Mouse (Mus musculus) liver, embryonic 12.5 days (tissue): ENCODE data around the gene Gdf11. TPM values are rescaled to one million over a fixed set of nuclear protein-coding genes. Genes with fewer than 3 reads are reported as not detected.

ENCODE experiments used
- ATAC-seq: fragments of 200-750 bp; cut with Nextera tagmentation; 2 replicates; pipeline ENCODE4 v1.8.0; 2017; ENCODE audit warnings: moderate number of reproducible peaks, mild to moderate bottlenecking, moderate library complexity
- H3K27ac ChIP-seq: fragments of 300-500 bp; sonication (generic); 2 replicates; pipeline ENCODE4 v1.5.1; 2016; ENCODE audit warnings: mild to moderate bottlenecking
- H3K27me3 ChIP-seq: fragments of 300-500 bp; sonication (generic); replicated peaks from 2 replicates; pipeline ENCODE4 v1.6.1; 2016; ENCODE audit warnings: mild to moderate bottlenecking, moderate library complexity
- H3K36me3 ChIP-seq: fragments of 300-500 bp; sonication (generic); 2 replicates; pipeline ENCODE4 v1.6.1; 2016; ENCODE audit warnings: mild to moderate bottlenecking, moderate library complexity
- H3K4me1 ChIP-seq: fragments of 300-500 bp; sonication (generic); 2 replicates; pipeline ENCODE4 v1.6.1; 2016
- H3K4me2 ChIP-seq: fragments of 300-500 bp; sonication (generic); 2 replicates; pipeline ENCODE4 v1.6.1; 2016; ENCODE audit warnings: mild to moderate bottlenecking, moderate library complexity
- H3K4me3 ChIP-seq: fragments of 300-500 bp; sonication (generic); 2 replicates; pipeline ENCODE4 v1.5.1; 2016; ENCODE audit warnings: mild to moderate bottlenecking, moderate library complexity
- H3K9ac ChIP-seq: fragments of 300-500 bp; sonication (generic); 2 replicates; pipeline ENCODE4 v1.6.1; 2016; ENCODE audit warnings: mild to moderate bottlenecking, moderate library complexity
- H3K9me3 ChIP-seq: fragments of 300-500 bp; sonication (generic); replicated peaks from 2 replicates; pipeline ENCODE4 v1.6.1; 2016; ENCODE audit warnings: mild to moderate bottlenecking, moderate library complexity
- WGBS: fragments of 180-500 bp; shearing (Covaris S2); methylation state at CpG from one replicate; pipeline ENCODE4 v1.1.7; 2016; ENCODE audit not compliant: insufficient replicate concordance; 5-methylcytosine and 5-hydroxymethylcytosine counted together
- polyA plus RNA-seq: library from polyadenylated mRNA; unstranded; fragments of >200 nt; fragmentation: Nextera tagmentation; extraction: Ambion mirVana; gene quantifications from 2 replicates; pipeline ENCODE4 v1.2.1, GENCODE M21; 2016

Gene Gdf11
- polyA plus RNA-seq, 1 experiment from 2014 or later: 1.9 TPM

DNA sequence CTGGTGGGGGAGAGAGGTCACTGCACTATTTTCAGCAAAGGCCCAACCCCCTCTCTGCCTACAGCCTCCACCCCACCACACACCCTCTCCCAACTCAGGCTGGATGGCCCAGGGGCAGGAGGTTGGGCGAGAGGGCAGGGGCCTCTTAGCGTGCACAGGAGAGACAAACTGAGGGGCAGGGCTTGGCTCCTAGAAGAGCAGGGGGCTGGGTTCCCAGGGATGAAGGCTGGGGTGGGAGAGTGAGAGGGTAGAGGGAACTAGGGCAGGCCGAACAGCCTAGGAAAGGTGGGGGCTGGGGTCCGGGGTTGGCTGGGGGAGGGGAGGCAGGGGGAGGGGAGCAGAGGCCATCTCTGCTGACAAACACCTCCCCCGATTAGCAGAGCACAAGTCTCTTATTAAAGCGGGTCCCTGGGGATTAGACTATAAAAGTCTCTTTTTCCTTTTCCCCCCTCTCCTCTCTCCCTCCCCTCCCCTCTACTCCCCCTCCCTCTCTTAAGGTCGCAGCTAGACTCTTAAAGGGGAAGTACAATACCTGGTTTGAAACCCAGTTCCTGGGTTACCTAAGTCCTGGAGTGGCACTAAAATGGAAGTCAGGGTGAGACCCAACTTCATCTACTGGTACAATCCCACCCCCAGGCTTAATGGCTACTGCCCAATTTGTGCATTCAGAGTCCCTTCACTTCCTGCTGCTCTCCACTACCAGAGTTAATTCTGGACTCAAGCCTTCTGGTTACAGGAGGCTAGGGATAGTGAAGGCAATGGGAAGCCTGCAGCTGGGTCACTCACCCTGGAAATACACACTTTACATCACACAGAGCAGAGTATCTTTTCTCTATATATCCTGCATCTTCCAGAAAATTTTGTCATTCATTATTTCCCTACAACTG is 2.3 kb downstream of the Gdf11 start:
- Histone ChIP-seq H3K4me2 (peak overlapping the region; percentile 80), H3K4me1 (peaks cover 44% of the 10 kb centered on the region), H3K4me3 (peak overlapping the region; percentile 20), H3K9me3 (no peaks in the 10 kb centered on the region), H3K27ac (peak overlapping the region; percentile 27; the same call in 1 of the 2 replicates), H3K27me3 (peaks cover 66% of the 10 kb centered on the region), H3K9ac (0 out of 2 replicates have a peak overlapping the region, but pooled peaks have one; percentile 1), H3K36me3 (no peaks in the 10 kb centered on the region)
- WGBS: 5% methylated on average over 5 of the region's 7 CpGs
- peak; percentile 76 for ATAC-seq

DNA sequence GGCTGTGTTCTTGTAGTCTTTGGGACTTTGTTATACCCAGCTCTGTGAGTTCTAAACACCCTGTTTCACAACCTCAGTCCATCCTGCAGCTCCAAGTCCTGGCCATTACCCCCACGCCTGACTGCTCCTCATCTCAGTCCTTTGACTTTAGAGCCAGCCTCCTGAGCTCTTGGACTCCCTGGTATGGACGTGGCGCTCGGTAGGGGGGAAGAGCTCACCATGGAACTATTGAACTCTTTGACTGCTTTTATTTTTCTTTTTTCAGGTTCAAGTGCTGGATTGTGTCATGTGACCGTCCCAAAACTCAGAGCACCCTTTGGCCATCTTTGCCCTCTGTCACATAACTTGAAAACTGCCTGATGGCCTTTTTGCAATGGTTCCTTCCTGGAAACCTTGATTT is 9.5 kb downstream of the Gdf11 start:
- no peak for ATAC-seq
- 69% methylated on average over 5 of the region's 5 CpGs for WGBS
- Histone ChIP-seq H3K4me2 (no peak overlapping the region), H3K27ac (no peak overlapping the region), H3K9me3 (no peaks in the 10 kb centered on the region), H3K4me1 (peaks cover 15% of the 10 kb centered on the region), H3K27me3 (no peaks in the 10 kb centered on the region), H3K9ac (no peak overlapping the region), H3K36me3 (peaks cover 22% of the 10 kb centered on the region), H3K4me3 (no peak overlapping the region)

DNA sequence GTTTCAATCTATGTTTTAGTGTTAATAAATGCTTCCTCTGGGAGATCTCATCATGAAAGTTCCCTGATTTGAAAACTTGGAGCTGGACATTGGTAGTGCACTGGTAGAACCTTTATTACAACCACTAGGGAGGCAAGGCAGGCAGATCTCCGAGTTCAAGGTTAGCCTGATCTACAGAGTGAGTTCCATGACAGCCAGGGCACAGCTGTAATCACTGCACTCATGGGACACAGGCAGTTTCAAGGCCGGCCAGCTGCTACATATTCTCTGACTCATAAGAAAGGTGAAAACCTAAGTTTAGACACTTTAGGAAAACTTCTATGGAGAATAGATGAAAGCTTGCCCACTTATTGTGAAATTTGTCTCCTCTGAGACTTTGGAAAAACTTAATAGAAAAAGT is 12.7 kb downstream of the Gdf11 start:
- H3K36me3 ChIP-seq: peaks cover 51% of the 10 kb centered on the region
- no peak overlapping the region for H3K9ac ChIP-seq
- no peaks in the 10 kb centered on the region for H3K4me1 ChIP-seq
- no peak overlapping the region for H3K4me3 ChIP-seq
- H3K27ac ChIP-seq: no peak overlapping the region
- WGBS: 73% methylated on average over 2 of the region's 2 CpGs
- no peak overlapping the region for H3K4me2 ChIP-seq
- H3K9me3 ChIP-seq: no peaks in the 10 kb centered on the region
- H3K27me3 ChIP-seq: no peaks in the 10 kb centered on the region
- no peak for ATAC-seq

DNA sequence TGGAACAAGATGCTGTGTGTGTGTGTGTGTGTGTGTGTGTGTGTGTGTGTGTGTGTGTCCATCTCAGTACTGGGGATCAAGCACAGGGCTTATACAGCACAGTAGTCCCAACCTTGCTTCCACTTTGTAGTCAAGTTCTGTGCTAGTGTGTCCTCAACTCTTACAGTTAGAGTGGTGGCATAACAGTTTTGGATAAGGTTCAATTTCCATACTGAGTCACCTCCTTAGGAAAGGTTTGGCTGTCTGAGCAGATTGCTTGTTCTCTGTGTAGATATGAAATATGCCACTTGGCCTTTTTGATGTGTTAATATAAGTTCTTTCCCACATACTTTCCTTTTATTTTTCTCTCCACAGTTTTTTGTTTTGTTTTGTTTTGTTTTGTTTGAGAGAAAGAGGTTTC is 13.2 kb downstream of the Gdf11 start:
- Histone ChIP-seq H3K4me1 (no peaks in the 10 kb centered on the region), H3K4me3 (no peak overlapping the region), H3K27ac (no peak overlapping the region), H3K9ac (no peak overlapping the region), H3K4me2 (no peak overlapping the region), H3K9me3 (no peaks in the 10 kb centered on the region), H3K27me3 (no peaks in the 10 kb centered on the region), H3K36me3 (peaks cover 56% of the 10 kb centered on the region)
- no peak for ATAC-seq

DNA sequence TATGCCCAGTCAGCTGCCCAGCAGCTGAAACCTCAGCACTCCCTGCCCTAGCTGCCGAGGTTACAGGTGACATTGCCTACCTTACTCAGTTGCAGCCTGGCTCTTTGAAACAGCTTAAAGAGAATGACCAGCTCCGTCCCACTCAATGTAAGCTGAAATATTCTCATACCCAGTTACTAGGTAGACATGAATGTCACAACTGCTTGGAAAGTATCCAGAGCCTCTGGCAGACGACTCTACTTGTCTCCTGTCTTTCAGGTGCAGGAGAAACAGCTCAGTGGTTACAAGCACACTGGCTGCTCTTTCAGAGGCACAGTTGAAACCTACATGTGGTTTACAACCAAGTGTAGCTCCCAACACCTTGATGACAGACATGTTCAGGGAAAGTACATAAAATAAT is 21.2 kb downstream of the Gdf11 start:
- Histone ChIP-seq H3K4me2 (no peak overlapping the region), H3K9ac (no peak overlapping the region), H3K27ac (no peak overlapping the region), H3K9me3 (no peaks in the 10 kb centered on the region), H3K4me1 (no peaks in the 10 kb centered on the region), H3K27me3 (no peaks in the 10 kb centered on the region), H3K4me3 (no peak overlapping the region), H3K36me3 (peaks cover 86% of the 10 kb centered on the region)
- 81% methylated on average over 3 of the region's 3 CpGs for WGBS
- no peak for ATAC-seq

DNA sequence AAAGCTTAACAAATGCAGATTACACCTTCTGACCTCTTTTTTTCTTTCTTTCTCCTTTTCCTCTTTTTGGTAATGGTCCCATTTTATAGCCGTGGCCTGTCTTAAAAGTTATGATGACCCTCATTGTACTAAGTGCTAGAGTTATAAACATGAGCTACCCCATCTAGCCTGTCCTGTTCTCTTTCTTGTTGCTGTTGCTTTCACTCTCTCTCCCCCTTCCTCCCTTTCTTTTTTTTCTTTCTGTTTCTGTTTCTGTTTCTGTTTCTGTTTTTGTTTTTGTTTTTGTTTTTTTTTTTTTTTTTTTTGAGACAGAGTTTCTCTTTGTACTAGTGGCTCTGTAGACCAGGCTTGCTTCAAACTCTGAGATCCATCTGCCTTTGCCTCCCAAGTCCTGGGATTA is 25.0 kb downstream of the Gdf11 start:
- Histone ChIP-seq H3K36me3 (peaks cover 71% of the 10 kb centered on the region), H3K4me1 (no peaks in the 10 kb centered on the region), H3K4me2 (no peak overlapping the region), H3K4me3 (no peak overlapping the region), H3K27ac (no peak overlapping the region), H3K9ac (no peak overlapping the region), H3K9me3 (no peaks in the 10 kb centered on the region), H3K27me3 (no peaks in the 10 kb centered on the region)
- WGBS: 91% methylated on average over 1 of the region's 1 CpGs
- ATAC-seq: no peak

DNA sequence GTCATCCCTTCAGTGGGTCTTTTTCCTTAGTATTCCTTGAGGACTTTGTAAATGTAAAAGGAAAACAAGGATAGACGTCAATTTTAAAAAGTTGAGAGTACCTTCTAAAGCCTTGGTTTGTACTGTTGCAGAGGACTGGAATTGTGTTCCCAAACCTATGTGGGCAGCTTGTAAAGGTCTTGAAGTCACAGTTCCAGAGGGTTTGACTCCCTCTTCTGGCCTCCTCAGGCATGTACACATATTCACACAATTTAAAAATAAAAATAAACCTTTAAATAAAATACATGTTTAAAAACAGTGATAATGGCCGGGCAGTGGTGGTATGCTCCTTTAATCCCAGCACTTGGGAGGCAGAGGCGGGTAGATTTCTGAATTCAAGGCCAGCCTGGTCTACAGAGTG is 25.5 kb downstream of the Gdf11 start:
- H3K9ac ChIP-seq: no peak overlapping the region
- H3K4me2 ChIP-seq: no peak overlapping the region
- no peaks in the 10 kb centered on the region for H3K4me1 ChIP-seq
- no peak overlapping the region for H3K27ac ChIP-seq
- H3K9me3 ChIP-seq: no peaks in the 10 kb centered on the region
- no peaks in the 10 kb centered on the region for H3K27me3 ChIP-seq
- ATAC-seq: no peak
- H3K4me3 ChIP-seq: no peak overlapping the region
- 77% methylated on average over 3 of the region's 3 CpGs for WGBS
- H3K36me3 ChIP-seq: peaks cover 69% of the 10 kb centered on the region

DNA sequence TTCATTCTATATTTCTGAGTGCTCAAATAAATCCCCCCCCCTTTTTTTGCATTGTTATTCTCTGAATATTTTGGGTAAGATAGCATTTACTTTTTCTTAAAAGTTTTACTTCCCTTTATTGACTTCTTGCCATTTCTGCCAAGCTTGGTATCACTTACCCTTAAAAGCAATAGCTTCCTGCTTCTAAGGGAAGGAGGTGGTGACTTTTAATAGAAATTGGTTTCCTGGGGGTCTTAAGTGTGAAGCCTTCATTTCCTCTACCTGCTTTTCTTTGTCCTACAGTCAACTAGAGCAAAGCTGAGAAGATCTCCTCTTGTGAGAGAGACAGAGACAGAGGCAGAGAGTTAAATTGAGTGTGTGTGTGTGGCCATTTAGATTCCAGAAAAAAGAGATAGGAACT is 30.3 kb downstream of the Gdf11 start:
- Histone ChIP-seq H3K4me1 (no peaks in the 10 kb centered on the region), H3K4me3 (no peak overlapping the region), H3K27me3 (no peaks in the 10 kb centered on the region), H3K36me3 (peaks cover 70% of the 10 kb centered on the region), H3K27ac (no peak overlapping the region), H3K9me3 (no peaks in the 10 kb centered on the region), H3K4me2 (no peak overlapping the region), H3K9ac (no peak overlapping the region)
- no peak for ATAC-seq

DNA sequence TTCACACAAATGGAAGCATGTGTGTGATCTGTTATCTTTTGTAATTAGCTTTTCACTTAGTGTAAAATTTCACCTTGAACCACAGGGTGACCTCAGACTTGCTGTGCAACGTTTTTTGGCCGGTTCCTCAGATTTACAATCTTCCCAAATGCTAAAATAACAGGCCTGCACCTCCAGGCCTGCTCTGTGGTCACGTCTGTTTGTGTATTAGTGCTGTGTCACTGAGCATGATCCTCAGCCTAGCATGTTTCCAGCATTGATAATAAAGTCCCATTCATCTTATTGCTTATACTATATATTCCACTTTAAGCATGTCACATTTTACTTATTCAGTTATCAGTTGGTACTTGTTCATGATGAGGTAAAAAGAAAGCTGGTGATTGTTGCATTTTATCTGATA is 41.2 kb downstream of the Gdf11 start:
- no peak overlapping the region for H3K27ac ChIP-seq
- no peaks in the 10 kb centered on the region for H3K9me3 ChIP-seq
- no peak overlapping the region for H3K9ac ChIP-seq
- 67% methylated on average over 3 of the region's 3 CpGs for WGBS
- H3K4me1 ChIP-seq: no peaks in the 10 kb centered on the region
- H3K4me3 ChIP-seq: no peak overlapping the region
- peaks cover 73% of the 10 kb centered on the region for H3K36me3 ChIP-seq
- ATAC-seq: no peak
- H3K27me3 ChIP-seq: no peaks in the 10 kb centered on the region
- H3K4me2 ChIP-seq: no peak overlapping the region

DNA sequence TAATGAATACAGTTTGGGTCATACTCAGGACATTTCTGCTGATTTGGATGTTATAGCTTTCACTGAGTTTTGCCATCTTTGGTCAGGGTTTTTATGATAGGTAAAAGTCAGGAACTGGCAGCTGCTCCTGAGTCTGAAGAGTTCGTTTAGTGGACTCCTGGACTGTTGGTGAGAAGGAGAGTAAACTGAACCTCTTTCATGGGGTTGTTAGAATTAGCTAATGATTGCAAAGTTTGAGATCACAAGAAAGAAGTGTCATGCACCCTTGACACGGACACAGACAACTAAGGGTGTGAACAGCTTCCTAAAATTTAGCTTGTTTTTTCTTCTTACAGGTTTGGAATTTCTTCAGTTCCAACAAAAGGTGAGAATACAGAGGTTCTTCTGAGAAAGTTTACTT is 43.1 kb downstream of the Gdf11 start:
- H3K36me3 ChIP-seq: peaks cover 79% of the 10 kb centered on the region
- no peak for ATAC-seq
- no peak overlapping the region for H3K9ac ChIP-seq
- no peak overlapping the region for H3K4me2 ChIP-seq
- no peaks in the 10 kb centered on the region for H3K9me3 ChIP-seq
- no peaks in the 10 kb centered on the region for H3K4me1 ChIP-seq
- WGBS: 66% methylated on average over 2 of the region's 2 CpGs
- H3K27ac ChIP-seq: no peak overlapping the region
- H3K27me3 ChIP-seq: no peaks in the 10 kb centered on the region
- no peak overlapping the region for H3K4me3 ChIP-seq

DNA sequence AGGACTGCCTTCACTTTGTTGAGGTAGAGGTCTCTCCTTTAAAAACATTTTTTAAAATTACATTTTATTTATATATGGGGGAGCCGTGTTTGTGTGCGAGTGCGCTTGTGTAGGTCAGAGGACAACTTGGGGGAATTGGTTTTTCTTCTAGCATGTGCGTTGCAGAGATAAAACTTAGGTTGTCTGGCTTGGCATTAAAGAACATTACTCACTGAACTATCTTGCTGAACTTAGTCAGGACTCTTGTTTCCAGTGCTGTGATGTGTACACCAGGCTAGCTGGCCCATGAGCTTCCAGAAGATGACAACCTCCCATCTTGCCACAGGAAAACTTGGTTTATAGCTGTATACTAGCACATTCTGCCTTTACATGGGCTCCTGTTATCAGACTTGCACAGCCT is 44.9 kb downstream of the Gdf11 start:
- 78% methylated on average over 4 of the region's 4 CpGs for WGBS
- no peak for ATAC-seq

DNA sequence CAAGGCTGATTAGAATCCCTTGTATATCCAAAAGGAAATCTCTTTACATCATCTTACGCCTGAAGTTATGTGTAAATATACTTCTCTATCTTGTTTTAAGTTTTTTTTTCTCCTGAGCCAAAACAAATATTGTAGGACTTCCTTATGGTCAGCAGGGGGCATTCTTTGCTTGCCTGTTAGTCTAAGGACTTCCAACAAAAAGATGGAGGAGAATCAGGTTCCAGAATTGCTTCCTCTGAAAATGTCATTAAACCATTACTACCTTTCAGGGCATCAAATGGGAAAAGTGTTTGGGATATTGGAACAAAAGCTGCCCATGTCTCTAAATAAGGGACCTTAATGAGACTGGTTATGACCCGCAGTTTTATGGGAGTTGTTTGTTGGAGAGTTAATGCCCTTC is 46.0 kb downstream of the Gdf11 start:
- Histone ChIP-seq H3K36me3 (peaks cover 85% of the 10 kb centered on the region), H3K27me3 (no peaks in the 10 kb centered on the region), H3K9me3 (no peaks in the 10 kb centered on the region), H3K4me2 (no peak overlapping the region), H3K27ac (no peak overlapping the region), H3K4me3 (no peak overlapping the region), H3K4me1 (peaks cover 11% of the 10 kb centered on the region), H3K9ac (no peak overlapping the region)
- ATAC-seq: no peak
- WGBS: 89% methylated on average over 2 of the region's 2 CpGs

More for the DNA sequence above, 44.9 kb downstream of the Gdf11 start:
- Histone ChIP-seq H3K4me3 (no peak overlapping the region), H3K4me1 (no peaks in the 10 kb centered on the region), H3K9ac (no peak overlapping the region), H3K9me3 (no peaks in the 10 kb centered on the region), H3K27ac (no peak overlapping the region), H3K36me3 (peaks cover 83% of the 10 kb centered on the region), H3K27me3 (no peaks in the 10 kb centered on the region), H3K4me2 (no peak overlapping the region)

DNA sequence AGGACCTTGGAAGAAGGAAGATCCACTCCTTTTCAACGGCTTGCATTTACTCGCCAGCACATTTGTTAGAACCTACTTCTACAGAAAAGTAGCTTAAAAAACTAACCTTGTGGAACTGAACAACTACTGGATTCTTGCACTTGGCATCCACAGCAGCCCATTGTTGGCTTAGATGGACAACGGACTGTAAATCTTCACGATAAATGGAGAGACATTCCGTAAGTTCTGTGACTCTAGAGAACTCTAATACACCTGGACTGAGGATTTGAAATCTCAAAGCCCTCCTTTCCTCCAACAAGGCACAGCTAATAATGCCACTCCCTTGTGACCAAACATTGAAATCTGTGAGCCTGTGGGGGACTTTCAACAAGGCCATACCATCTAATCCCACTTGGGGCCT is 48.3 kb downstream of the Gdf11 start:
- H3K4me3 ChIP-seq: no peak overlapping the region
- peaks cover 81% of the 10 kb centered on the region for H3K36me3 ChIP-seq
- ATAC-seq: no peak
- no peaks in the 10 kb centered on the region for H3K27me3 ChIP-seq
- H3K9me3 ChIP-seq: no peaks in the 10 kb centered on the region
- H3K4me1 ChIP-seq: peaks cover 33% of the 10 kb centered on the region
- H3K9ac ChIP-seq: no peak overlapping the region
- WGBS: 90% methylated on average over 5 of the region's 5 CpGs
- H3K4me2 ChIP-seq: no peak overlapping the region
- H3K27ac ChIP-seq: no peak overlapping the region
